Mouse (Mus musculus): ENCODE measurements around the gene Tnpo2. TPM values are rescaled to one million over a fixed set of nuclear protein-coding genes. Genes with fewer than 3 reads are reported as not detected.

Tnpo2 gene
- polyA plus RNA-seq, 1 experiment from 2014 or later, result 15.4 TPM

DNA sequence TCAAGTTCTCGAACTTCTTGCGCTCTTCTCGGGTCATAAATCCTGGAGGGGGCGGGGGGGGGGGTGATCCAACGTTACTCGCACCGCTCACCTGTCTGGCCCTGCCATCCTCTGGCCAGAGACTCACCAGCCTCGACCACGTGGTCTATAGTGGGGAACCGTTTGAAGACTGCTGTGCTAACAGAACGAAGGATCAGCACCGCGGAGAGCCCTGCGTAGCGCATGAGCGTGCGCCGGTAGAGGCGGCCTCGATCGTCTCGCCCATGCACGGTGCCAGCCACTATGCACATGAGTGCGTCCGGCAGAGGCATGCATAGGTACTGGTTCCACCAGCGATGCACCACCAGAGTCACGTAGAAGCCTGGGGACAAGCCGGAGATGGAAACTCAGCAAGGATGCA lies 25.5 kb upstream of the Tnpo2 start:
- H3K4me2 ChIP-seq (replicated peaks; ENCODE audit: low read depth), result no peak overlapping the region
- H3K36me3 ChIP-seq (ENCODE audit: control insufficient read depth, insufficient read depth, low read length), result no peaks in the 10 kb centered on the region
- no peak overlapping the region for H3K4me3 ChIP-seq (ENCODE audit: low read depth, low read length)
- DNase-seq (ENCODE audit: low spot score) (no peak), ATAC-seq (ENCODE audit: low FRiP score, low TSS enrichment) (peak; percentile 56; the same call in 1 of the 2 replicates)
- H3K9me3 ChIP-seq (ENCODE audit: control insufficient read depth, low read length), result no peaks in the 10 kb centered on the region
- 10% methylated on average over 28 of the region's 28 CpGs for WGBS
- no peak for TF ChIP-seq CTCF (IDR thresholded peaks at IDR 0.05; ENCODE audit: low read depth)
- TF ChIP-seq EP300 (optimal IDR thresholded peaks at IDR 0.05), result no peak
- H3K9ac ChIP-seq (ENCODE audit: low read length), result no peak overlapping the region
- H3K4me1 ChIP-seq (replicated peaks; ENCODE audit: control insufficient read depth, insufficient read depth), result no peaks in the 10 kb centered on the region
- H3K27me3 ChIP-seq (ENCODE audit: control insufficient read depth, insufficient read depth, low read length), result 0 out of 2 replicates have a peak, but pooled peaks cover 4% of the 10 kb centered on the region
- H3K27ac ChIP-seq (replicated peaks), result no peak overlapping the region

- Histone ChIP-seq H3K36me3 (ENCODE audit: control insufficient read depth, insufficient read depth, low read length) (peaks cover 4% of the 10 kb centered on the region; the same call in 1 of the 2 replicates), H3K4me3 (ENCODE audit: low read depth, low read length) (peak overlapping the region; percentile 31), H3K9me3 (ENCODE audit: control insufficient read depth, low read length) (no peaks in the 10 kb centered on the region), H3K9ac (ENCODE audit: low read length) (peak overlapping the region; percentile 47; the same call in 1 of the 2 replicates), H3K27me3 (ENCODE audit: control insufficient read depth, insufficient read depth, low read length) (0 out of 2 replicates have a peak, but pooled peaks cover 4% of the 10 kb centered on the region), H3K4me2 (replicated peaks; ENCODE audit: low read depth) (peak overlapping the region; percentile 62), H3K4me1 (replicated peaks; ENCODE audit: control insufficient read depth, insufficient read depth) (no peaks in the 10 kb centered on the region), H3K27ac (replicated peaks) (no peak overlapping the region)
- ATAC-seq (ENCODE audit: low FRiP score, low TSS enrichment), result peak; percentile 49; the same call in 1 of the 2 replicates
- TF ChIP-seq CTCF (IDR thresholded peaks at IDR 0.05; ENCODE audit: low read depth) (peak; percentile 82), EP300 (optimal IDR thresholded peaks at IDR 0.05) (no peak)
- 4% methylated on average over 26 of the region's 26 CpGs for WGBS
- peak; percentile 85 for DNase-seq (ENCODE audit: low spot score)
Observed at GRCm38 (mm10) chr8:85013230-85013840, 23.4 kb upstream of the Tnpo2 start.

DNA sequence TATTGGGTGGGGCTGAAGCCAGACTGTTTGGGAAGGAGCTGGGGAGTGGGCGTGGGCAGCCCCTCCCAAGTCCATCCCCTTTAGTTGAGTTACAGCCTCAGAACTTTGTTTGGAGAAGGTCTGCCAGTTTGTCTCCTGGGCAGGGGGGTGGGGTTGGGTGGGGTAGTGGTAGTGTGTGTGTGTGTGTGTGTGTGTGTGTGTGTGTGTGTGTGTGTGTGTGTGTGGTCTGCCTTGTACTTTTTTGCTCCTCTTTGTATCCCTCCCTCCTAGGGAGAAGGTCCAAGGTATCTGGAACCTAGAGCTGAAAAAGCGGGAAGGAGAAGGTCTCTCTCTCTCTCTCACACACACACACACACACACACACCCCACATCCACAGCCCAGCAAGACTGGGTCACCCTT lies 22.3 kb upstream of the Tnpo2 start, which contains the start of gene Best2:
Best2 (minus strand) TSS at position 101 of the 400 bp plus-strand sequence.
- H3K4me2 ChIP-seq (replicated peaks; ENCODE audit: low read depth), result peak within 1 kb of the TSS; percentile 62
- 0 out of 2 replicates have a peak, but pooled peaks cover 4% of the 10 kb centered on the region for H3K27me3 ChIP-seq (ENCODE audit: control insufficient read depth, insufficient read depth, low read length)
- WGBS, result 40% methylated on average over 2 of the region's 2 CpGs
- no peaks in the 10 kb centered on the region for H3K9me3 ChIP-seq (ENCODE audit: control insufficient read depth, low read length)
- H3K36me3 ChIP-seq (ENCODE audit: control insufficient read depth, insufficient read depth, low read length), result peaks cover 15% of the 10 kb centered on the region
- no peak for ATAC-seq (ENCODE audit: low FRiP score, low TSS enrichment)
- TF ChIP-seq CTCF (IDR thresholded peaks at IDR 0.05; ENCODE audit: low read depth) (no peak), EP300 (optimal IDR thresholded peaks at IDR 0.05) (no peak)
- H3K4me3 ChIP-seq (ENCODE audit: low read depth, low read length), result peak within 1 kb of the TSS; percentile 31
- H3K27ac ChIP-seq (replicated peaks), result no peak within 1 kb of the TSS
- DNase-seq (ENCODE audit: low spot score), result no peak
- H3K9ac ChIP-seq (ENCODE audit: low read length), result peak within 1 kb of the TSS; percentile 47; the same call in 1 of the 2 replicates
- H3K4me1 ChIP-seq (replicated peaks; ENCODE audit: control insufficient read depth, insufficient read depth), result no peaks in the 10 kb centered on the region

GRCm38 (mm10) chr8:85016724-85017123 lies 20.0 kb upstream of the Tnpo2 start:
- H3K27ac ChIP-seq (replicated peaks), result peak overlapping the region; percentile 78
- no peak for DNase-seq (ENCODE audit: low spot score)
- ATAC-seq (ENCODE audit: low FRiP score, low TSS enrichment), result no peak
- H3K36me3 ChIP-seq (ENCODE audit: control insufficient read depth, insufficient read depth, low read length), result peaks cover 25% of the 10 kb centered on the region
- no peaks in the 10 kb centered on the region for H3K9me3 ChIP-seq (ENCODE audit: control insufficient read depth, low read length)
- H3K4me1 ChIP-seq (replicated peaks; ENCODE audit: control insufficient read depth, insufficient read depth), result no peaks in the 10 kb centered on the region
- H3K4me2 ChIP-seq (replicated peaks; ENCODE audit: low read depth), result no peak overlapping the region
- 47% methylated on average over 10 of the region's 10 CpGs for WGBS
- H3K9ac ChIP-seq (ENCODE audit: low read length), result no peak overlapping the region
- TF ChIP-seq EP300 (optimal IDR thresholded peaks at IDR 0.05) (no peak), CTCF (IDR thresholded peaks at IDR 0.05; ENCODE audit: low read depth) (no peak)
- no peak overlapping the region for H3K4me3 ChIP-seq (ENCODE audit: low read depth, low read length)
- H3K27me3 ChIP-seq (ENCODE audit: control insufficient read depth, insufficient read depth, low read length), result no peaks in the 10 kb centered on the region

DNA sequence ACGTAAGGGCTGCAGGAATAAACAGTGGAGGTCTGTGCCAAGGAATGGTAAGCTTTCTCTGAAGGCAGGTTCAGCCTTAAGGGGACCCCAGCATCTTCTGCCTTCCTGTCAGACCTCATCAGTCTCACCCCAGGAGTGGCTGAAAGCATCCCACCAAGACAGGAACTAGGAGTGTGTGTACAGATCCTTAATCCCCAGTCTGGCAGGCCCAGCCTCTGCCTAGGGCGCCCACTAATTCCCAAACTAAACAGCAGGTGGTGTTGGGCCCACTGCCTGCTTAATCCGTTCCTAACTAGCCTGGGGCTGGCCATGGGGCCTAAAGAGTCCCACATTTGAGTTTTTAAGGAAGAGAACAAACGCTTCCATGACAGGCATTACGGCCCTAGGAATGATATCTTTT lies 19.5 kb upstream of the Tnpo2 start:
- 31% methylated on average over 5 of the region's 5 CpGs for WGBS
- DNase-seq (ENCODE audit: low spot score), result no peak

DNA sequence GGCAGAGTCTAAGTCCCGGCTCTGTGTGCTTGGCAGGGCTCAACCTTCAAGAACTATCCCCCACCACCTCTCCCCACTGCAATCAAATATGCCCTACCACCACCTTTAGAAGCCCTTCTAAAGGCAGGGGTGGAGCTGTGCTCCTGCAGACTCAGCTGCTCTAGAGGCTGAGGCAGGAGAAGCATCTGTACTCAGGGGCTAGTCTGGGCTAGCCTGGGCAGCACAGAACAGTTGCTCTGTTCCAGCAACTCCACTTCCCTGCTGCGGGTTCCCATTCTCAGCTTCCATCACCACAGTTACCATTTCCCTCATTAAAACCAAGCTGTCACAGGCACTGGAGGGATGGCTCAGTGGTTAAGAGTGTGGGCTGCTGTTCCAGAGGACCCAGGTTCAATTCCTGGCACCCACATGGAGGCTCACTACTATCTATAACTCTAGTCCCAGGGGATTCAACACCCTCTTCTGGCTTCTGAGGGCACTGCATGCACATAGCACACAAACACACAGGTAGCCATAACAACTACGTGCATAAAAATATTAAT lies 15.1 kb upstream of the Tnpo2 start:
- Histone ChIP-seq H3K27ac (replicated peaks) (no peak overlapping the region), H3K27me3 (ENCODE audit: control insufficient read depth, insufficient read depth, low read length) (no peaks in the 10 kb centered on the region), H3K4me1 (replicated peaks; ENCODE audit: control insufficient read depth, insufficient read depth) (0 out of 2 replicates have a peak, but pooled peaks cover 3% of the 10 kb centered on the region), H3K9me3 (ENCODE audit: control insufficient read depth, low read length) (no peaks in the 10 kb centered on the region), H3K4me2 (replicated peaks; ENCODE audit: low read depth) (no peak overlapping the region), H3K36me3 (ENCODE audit: control insufficient read depth, insufficient read depth, low read length) (peaks cover 27% of the 10 kb centered on the region), H3K4me3 (ENCODE audit: low read depth, low read length) (no peak overlapping the region), H3K9ac (ENCODE audit: low read length) (no peak overlapping the region)
- DNase-seq (ENCODE audit: low spot score) (no peak), ATAC-seq (ENCODE audit: low FRiP score, low TSS enrichment) (no peak)
- WGBS, result 92% methylated on average over 3 of the region's 3 CpGs
- no peak for TF ChIP-seq EP300 (optimal IDR thresholded peaks at IDR 0.05)
- peak; percentile 28 for TF ChIP-seq CTCF (IDR thresholded peaks at IDR 0.05; ENCODE audit: low read depth)

More for the DNA sequence above, 19.5 kb upstream of the Tnpo2 start:
- TF ChIP-seq CTCF (IDR thresholded peaks at IDR 0.05; ENCODE audit: low read depth), result peak; percentile 40
- TF ChIP-seq EP300 (optimal IDR thresholded peaks at IDR 0.05), result no peak
- Histone ChIP-seq H3K9me3 (ENCODE audit: control insufficient read depth, low read length) (no peaks in the 10 kb centered on the region), H3K4me1 (replicated peaks; ENCODE audit: control insufficient read depth, insufficient read depth) (no peaks in the 10 kb centered on the region), H3K27ac (replicated peaks) (peak overlapping the region; percentile 78), H3K4me2 (replicated peaks; ENCODE audit: low read depth) (no peak overlapping the region), H3K9ac (ENCODE audit: low read length) (0 out of 2 replicates have a peak overlapping the region, but pooled peaks have one; percentile 18), H3K36me3 (ENCODE audit: control insufficient read depth, insufficient read depth, low read length) (peaks cover 27% of the 10 kb centered on the region), H3K4me3 (ENCODE audit: low read depth, low read length) (no peak overlapping the region), H3K27me3 (ENCODE audit: control insufficient read depth, insufficient read depth, low read length) (no peaks in the 10 kb centered on the region)
- no peak for ATAC-seq (ENCODE audit: low FRiP score, low TSS enrichment)

Data from stomach, postnatal 0 days (tissue).